Mouse (Mus musculus): ENCODE results near the gene Crmp1.

Gene Crmp1

GRCm38 (mm10) chr5:37240550-37240949, 1.2 kb upstream of the Crmp1 start:
- no peak for DNase-seq (ENCODE audit: low spot score in 2 of 2)

- DNase-seq (ENCODE audit: low spot score in 2 of 2): no peak
Measured at GRCm38 (mm10) chr5:37241224-37241623, 516 bp upstream of the Crmp1 start.

- DNase-seq (ENCODE audit: low spot score in 2 of 2): no peak
Measured at GRCm38 (mm10) chr5:37242360-37243168, 824 bp downstream of the Crmp1 start.

GRCm38 (mm10) chr5:37243169-37243886, 1.6 kb downstream of the Crmp1 start:
- DNase-seq (ENCODE audit: low spot score in 2 of 2): peak; percentile 11 to 59

- DNase-seq (ENCODE audit: low spot score in 2 of 2): no peak
Measured at GRCm38 (mm10) chr5:37244161-37244560, 2.4 kb downstream of the Crmp1 start.

DNA sequence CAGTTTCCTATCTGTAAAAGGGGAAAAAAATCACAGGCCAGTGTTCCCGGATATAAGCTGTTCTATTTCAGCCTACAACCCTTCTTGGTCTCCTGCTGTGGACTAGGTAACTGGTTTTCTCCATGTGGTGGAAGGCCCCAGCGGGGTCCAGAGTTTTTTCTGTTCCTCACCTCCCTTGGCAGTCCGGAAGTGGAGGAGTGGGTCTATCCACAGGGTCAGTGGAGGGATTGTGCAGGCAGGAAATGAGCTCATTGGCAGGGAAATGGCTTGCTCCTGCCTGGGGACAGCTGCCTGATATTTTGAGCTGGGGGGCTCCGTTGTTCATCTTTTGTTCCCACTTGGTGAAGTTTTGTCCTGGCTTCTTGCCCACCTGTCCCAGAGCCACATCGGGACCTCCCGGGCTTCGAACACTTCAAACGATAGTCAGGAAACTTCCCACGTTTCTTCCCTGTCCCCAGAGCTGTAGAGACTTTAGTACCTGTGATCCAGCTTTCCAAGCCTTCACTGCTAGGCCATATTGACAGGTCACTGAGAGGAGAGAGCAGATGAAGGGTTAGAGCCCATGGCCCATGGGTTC, 3.0 kb downstream of the Crmp1 start:
- no peak for DNase-seq (ENCODE audit: low spot score in 2 of 2)

DNA sequence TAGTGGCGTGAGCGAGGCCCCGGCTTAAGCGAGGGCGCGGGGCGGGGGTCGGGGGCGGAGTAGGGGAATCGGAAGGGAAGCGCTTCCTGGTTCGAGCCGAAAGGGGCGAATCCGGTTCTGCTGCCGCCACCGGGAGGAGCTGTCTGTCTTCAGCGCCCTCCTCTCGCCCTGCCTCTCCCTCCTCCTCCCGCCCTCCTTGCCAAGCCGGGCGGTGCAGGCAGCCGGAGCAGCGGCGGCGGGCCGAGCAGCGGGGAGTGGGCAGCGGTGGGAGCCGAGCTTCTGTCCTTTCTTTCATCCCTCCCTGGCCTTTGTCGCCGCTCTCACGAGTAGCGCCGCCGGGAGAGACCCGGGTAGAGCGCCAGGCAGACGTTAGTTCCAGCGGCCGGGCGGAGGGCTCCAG, 3.9 kb downstream of the Crmp1 start:
- DNase-seq (ENCODE audit: low spot score in 2 of 2): peak in 1 of 2 experiments; percentile 20

DNA sequence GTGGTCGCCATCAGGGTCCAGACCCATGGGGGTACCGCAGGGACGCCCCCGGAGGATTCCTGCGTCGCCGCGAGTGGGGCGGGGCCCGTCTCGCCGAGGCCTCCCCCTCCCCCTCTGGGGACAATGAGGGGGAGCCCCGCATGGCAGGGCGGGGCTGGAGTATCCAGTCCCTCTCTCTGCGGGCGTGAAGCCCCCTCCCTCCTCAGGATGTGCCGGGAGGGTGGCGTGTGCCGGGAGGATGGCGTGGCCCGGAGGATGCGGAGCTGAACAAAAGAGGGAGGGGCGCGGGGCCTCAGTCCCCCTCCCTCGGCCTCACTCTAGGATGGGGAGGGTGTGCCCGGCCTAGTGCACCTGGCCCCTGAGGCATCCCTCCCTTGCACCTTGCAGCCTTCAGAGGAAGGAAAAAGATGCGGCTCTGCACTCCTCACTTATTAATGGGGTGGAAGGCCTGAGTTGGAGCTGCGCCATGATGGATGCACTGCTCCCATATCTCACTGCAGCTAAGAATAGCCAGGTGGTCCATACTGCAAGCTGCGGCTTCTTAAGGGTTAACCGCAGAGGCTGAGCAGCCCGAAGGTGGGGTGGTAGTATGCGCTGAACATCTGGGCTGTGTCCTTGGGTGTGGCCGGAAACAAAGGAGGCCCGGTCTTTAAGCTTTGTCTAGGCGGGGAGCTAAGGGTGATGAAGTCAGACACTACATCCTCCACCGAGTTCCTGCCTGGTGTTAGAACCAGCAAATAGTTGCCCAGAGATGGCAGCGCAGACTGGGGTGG, 4.6 kb downstream of the Crmp1 start:
- no peak for DNase-seq (ENCODE audit: low spot score in 2 of 2)

- DNase-seq (ENCODE audit: low spot score in 2 of 2): no peak
Measured at GRCm38 (mm10) chr5:37247456-37247855, 5.7 kb downstream of the Crmp1 start.

DNA sequence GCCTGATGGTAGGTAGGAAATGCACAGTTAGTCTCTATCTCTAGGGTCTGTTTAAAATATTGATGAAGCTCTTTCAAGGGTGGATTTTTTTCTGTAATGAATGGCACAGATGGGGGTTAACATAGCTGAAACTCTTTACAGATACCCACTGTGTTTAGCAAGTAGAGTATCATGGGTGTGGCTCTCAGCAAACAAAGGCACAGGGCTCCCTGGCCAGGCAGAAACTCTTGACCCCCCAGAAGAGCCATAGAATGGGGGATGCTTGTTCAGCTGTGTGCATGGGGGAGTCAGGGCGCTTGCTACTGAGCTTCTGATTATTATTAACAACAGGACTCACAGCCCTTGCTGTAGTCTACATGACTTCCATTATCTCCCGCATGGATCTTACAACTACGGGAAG, 7.1 kb downstream of the Crmp1 start:
- DNase-seq (ENCODE audit: low spot score in 2 of 2): no peak

DNA sequence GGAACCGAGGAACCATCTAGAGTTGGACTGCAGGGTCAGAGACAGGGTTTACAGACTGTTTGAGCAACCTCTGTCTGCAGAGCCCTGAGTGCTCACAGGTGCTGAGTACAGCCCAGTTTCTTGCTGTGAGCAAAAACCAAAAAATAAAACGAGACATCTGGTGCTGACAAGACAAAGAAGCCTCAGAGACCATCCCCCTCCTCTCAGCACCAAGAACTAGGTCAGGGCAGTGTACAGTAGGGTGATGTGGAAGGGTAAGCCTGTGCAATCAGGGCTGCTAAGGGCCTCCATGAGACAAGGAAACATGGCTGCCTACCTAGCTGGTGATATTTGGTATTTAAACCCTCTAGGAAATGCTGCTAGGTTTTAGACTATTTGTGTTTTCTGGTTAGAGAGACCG, 9.9 kb downstream of the Crmp1 start:
- no peak for DNase-seq (ENCODE audit: low spot score in 2 of 2)

GRCm38 (mm10) chr5:37252101-37252804, 10.5 kb downstream of the Crmp1 start:
- no peak for DNase-seq (ENCODE audit: low spot score in 2 of 2)

DNA sequence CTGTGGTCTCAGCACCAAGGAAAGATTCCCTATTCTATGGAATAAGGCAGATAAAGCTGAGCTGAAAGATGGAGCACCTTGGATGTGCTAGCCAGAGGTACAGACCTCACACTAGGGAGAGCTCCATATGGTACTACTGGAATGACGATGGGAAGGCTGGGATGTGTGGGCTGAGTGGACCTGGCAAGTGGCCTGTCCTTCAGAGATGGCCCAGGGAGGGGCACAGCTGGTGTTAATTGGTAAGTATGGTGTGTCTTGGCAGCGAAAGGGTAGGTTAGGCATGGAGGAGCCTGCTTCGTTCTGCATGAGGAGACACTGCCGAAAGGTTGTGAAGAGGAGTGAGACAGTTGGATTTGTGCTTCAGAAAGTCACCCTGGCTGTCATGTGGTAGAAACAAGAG, 12.8 kb downstream of the Crmp1 start:
- DNase-seq (ENCODE audit: low spot score in 2 of 2): no peak

- DNase-seq (ENCODE audit: low spot score in 2 of 2): no peak
Measured at GRCm38 (mm10) chr5:37256823-37257222, 15.1 kb downstream of the Crmp1 start.

GRCm38 (mm10) chr5:37257243-37257642, 15.5 kb downstream of the Crmp1 start:
- peak in 1 of 2 experiments; percentile 43 for DNase-seq (ENCODE audit: low spot score in 2 of 2)

DNA sequence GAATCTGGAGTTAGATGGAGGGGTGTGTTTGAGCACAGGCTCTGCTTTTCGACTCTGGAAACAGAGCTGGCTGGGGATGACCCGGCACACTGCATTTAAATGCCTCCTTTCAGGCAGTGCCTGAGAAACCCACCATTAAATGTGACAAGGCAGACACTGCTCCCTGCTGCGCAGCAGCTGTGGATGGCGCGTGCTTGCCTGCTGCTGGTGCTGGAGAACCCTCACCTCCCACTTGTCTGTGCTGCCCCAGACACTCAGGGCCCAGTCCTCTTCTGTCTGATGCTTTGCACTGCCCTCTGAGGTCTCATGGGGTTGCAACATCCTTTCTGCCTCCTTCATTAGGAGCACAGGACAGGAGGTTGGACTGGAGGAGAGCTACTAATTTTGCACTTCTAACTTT, 20.0 kb downstream of the Crmp1 start:
- DNase-seq (ENCODE audit: low spot score in 2 of 2): no peak

- no peak for DNase-seq (ENCODE audit: low spot score in 2 of 2)
Measured at GRCm38 (mm10) chr5:37263816-37264215, 22.1 kb downstream of the Crmp1 start.

- DNase-seq (ENCODE audit: low spot score in 2 of 2): no peak
Measured at GRCm38 (mm10) chr5:37281021-37281420, 39.3 kb downstream of the Crmp1 start.

DNA sequence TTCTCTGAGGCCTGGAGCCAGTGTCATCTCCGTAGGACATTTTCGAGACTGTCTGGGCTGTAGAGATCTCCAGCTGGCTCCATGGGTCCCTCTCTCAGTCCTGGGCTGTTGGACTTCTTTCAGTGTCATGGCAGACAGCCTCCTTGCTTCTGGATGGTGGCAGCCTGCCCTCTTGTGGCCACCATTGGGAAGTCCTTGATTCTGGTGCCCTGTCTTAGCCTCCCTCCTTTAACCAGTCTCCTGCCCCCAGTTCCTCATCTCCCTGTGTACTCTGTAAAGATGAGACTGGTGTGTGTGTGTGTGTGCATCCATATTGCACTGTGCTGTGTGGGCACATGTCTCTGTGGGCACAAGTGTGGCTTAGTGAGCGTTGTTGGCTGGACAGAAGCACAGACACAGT, 46.6 kb downstream of the Crmp1 start:
- peak in 1 of 2 experiments; percentile 43 for DNase-seq (ENCODE audit: low spot score in 2 of 2)

DNA sequence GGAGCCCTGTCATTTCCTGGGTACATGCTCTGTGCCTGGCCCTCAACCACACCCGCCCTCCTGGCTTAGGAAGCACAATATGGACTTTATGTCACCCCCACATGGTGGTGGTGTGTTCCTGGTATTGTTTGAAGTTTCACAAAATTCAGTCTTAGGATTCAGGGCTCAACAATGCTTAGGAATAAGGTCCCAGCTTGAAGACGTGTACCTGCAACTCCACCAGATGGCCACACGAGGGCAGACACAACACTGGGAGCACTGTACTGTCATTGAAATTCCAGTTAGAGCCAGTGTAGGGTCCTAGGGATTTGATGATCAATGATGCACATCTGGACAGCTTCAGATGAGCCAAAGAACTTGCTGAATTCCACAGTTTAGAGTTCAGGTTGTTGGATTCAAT, 47.5 kb downstream of the Crmp1 start:
- DNase-seq (ENCODE audit: low spot score in 2 of 2): no peak

GRCm38 (mm10) chr5:37290983-37291382, 49.2 kb downstream of the Crmp1 start:
- DNase-seq (ENCODE audit: low spot score in 2 of 2): no peak
